ENCODE assay signal across 22 mouse cellular contexts in the genomic region with DNA sequence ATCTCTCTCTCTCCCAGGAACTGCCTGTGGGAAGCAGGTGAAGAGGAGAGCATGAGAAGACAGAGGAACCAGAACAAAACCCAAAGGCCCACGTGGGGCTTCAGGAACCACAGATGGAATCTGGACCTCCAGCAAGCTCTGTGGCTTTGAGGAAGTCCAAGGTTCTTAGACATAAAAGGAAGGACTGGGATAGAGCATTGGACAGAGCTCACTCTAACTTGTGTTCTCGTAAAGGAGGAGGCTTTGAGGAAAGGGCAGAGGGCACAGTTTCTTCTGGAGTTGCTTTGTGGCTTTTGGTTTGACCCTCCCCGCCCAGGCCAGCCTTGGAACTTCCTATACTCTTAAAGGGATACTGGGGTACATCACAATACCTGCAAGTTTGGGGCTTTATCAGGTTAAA. TPM values are rescaled to one million over a fixed set of nuclear protein-coding genes. Genes with fewer than 3 reads are reported as not detected.
A peak's percentile ranks its signal among the peaks of the same experiment; 100 is the strongest.
DNase-seq lines count a peak whose midpoint lies in the region; ATAC-seq lines count a peak whose summit lies in the region.
"Had no signal": no experiment of that assay in that cellular context is flagged by ENCODE, and none has a peak within 500 bp of the region (broad histone marks: within the 10 kb centered on the region; RNA-seq: fewer than 3 reads in every experiment).

No protein-coding gene starts in this region.

- no peaks in the 10 kb centered on the region for H3K9me3 ChIP-seq in heart, embryonic 15.5 days (replicated peaks)
- no peaks in the 10 kb centered on the region for H3K9me3 ChIP-seq in embryonic facial prominence, embryonic 10.5 days
- H3K9me3 ChIP-seq: forebrain, embryonic 13.5 days; heart, embryonic 13.5 days; hindbrain, embryonic 12.5 days; midbrain, embryonic 15.5 days had no signal

- no peak for DNase-seq in heart, postnatal 14 days
- peak; percentile 46 to 63 for DNase-seq in kidney, adult 8-10 months
- no peak for DNase-seq in kidney, postnatal 4 days
- DNase-seq in embryonic facial prominence, embryonic 10.5 days (ENCODE audit: low spot score) = no peak
- DNase-seq in kidney, postnatal 36 days = peak; percentile 62 to 66
- DNase-seq in cerebellum, postnatal 10 days = no peak
- DNase-seq: adrenal gland, postnatal 25 days; cerebellum, adult 11 months; cerebellum, postnatal 25 days; gastrocnemius, postnatal 36 days; lung, adult 2 months; right cerebral cortex, postnatal 14 days; spleen, adult 18-20 months had no signal

- H3K4me3 ChIP-seq in heart, embryonic 15.5 days = no peak overlapping the region
- no peak overlapping the region for H3K4me3 ChIP-seq in embryonic facial prominence, embryonic 10.5 days
- H3K4me3 ChIP-seq: forebrain, embryonic 13.5 days; heart, embryonic 13.5 days; hindbrain, embryonic 12.5 days; midbrain, embryonic 15.5 days had no signal

- intact Hi-C loops in heart, postnatal 14 days (cut with DNase I) = no loop called here

- no peak overlapping the region for H3K9ac ChIP-seq in heart, embryonic 15.5 days
- H3K9ac ChIP-seq: forebrain, embryonic 13.5 days; heart, embryonic 13.5 days; hindbrain, embryonic 12.5 days; midbrain, embryonic 15.5 days had no signal

- 65% methylated on average over 3 of the region's 3 CpGs for WGBS in heart, embryonic 15.5 days
- 58% methylated on average over 3 of the region's 3 CpGs for WGBS in embryonic facial prominence, embryonic 10.5 days

- H3K4me1 ChIP-seq in heart, embryonic 15.5 days (replicated peaks) = 0 out of 2 replicates have a peak, but pooled peaks cover 2% of the 10 kb centered on the region
- peaks cover 34% of the 10 kb centered on the region for H3K4me1 ChIP-seq in embryonic facial prominence, embryonic 10.5 days
- H3K4me1 ChIP-seq: forebrain, embryonic 13.5 days; hindbrain, embryonic 12.5 days; midbrain, embryonic 15.5 days had no signal

- no peak for ATAC-seq in heart, embryonic 15.5 days (replicated peaks; ENCODE audit: insufficient number of reproducible peaks, insufficient read depth, low FRiP score, low read depth)
- ATAC-seq in frontal cortex, adult (ENCODE audit: low TSS enrichment) = no peak
- ATAC-seq: forebrain, embryonic 13.5 days; midbrain, embryonic 15.5 days had no signal

- no peaks in the 10 kb centered on the region for H3K27me3 ChIP-seq in heart, embryonic 15.5 days
- no peaks in the 10 kb centered on the region for H3K27me3 ChIP-seq in embryonic facial prominence, embryonic 10.5 days (replicated peaks; ENCODE audit: low read depth, poor library complexity, severe bottlenecking)
- H3K27me3 ChIP-seq: CH12.LX; forebrain, embryonic 13.5 days; hindbrain, embryonic 12.5 days; midbrain, embryonic 15.5 days had no signal

- no peaks in the 10 kb centered on the region; the same call in 1 of the 2 replicates for H3K36me3 ChIP-seq in heart, embryonic 15.5 days
- no peaks in the 10 kb centered on the region for H3K36me3 ChIP-seq in embryonic facial prominence, embryonic 10.5 days (replicated peaks)
- H3K36me3 ChIP-seq: hindbrain, embryonic 12.5 days; midbrain, embryonic 15.5 days had no signal

- no peak overlapping the region for H3K4me2 ChIP-seq in heart, embryonic 15.5 days
- H3K4me2 ChIP-seq: forebrain, embryonic 13.5 days; heart, embryonic 13.5 days; hindbrain, embryonic 12.5 days; liver, embryonic 11.5 days; midbrain, embryonic 15.5 days had no signal

- H3K27ac ChIP-seq in heart, embryonic 15.5 days = peak overlapping the region; percentile 16; the same call in 1 of the 2 replicates
- peak overlapping the region; percentile 52; the same call in 1 of the 2 replicates for H3K27ac ChIP-seq in embryonic facial prominence, embryonic 10.5 days (replicated peaks)
- H3K27ac ChIP-seq: forebrain, embryonic 13.5 days; heart, embryonic 13.5 days; hindbrain, embryonic 12.5 days; midbrain, embryonic 15.5 days had no signal

RNA-seq across cellular contexts. Expression of gene Mettl6, which starts 37.8 kb away (rescaled TPM):
- 34.1 and 38.4 TPM in 2 replicates for polyA plus RNA-seq in heart, embryonic 15.5 days (2015; fragmentation: Nextera tagmentation; extraction: Ambion mirVana)
- total RNA-seq in heart, postnatal 14 days (2021) = 10 to 100 TPM; 11.6 to 12.3 TPM
- polyA plus RNA-seq in embryonic facial prominence, embryonic 10.5 days (2016; fragmentation: Nextera tagmentation; extraction: Ambion mirVana) = 79.1 and 86.2 TPM in 2 replicates

RNA-seq across cellular contexts. Expression of gene Eaf1, which starts 38.5 kb away (rescaled TPM):
- 10.1 and 13.6 TPM in 2 replicates for polyA plus RNA-seq in heart, embryonic 15.5 days (2015; fragmentation: Nextera tagmentation; extraction: Ambion mirVana)
- 10 to 100 TPM; 12.2 to 12.6 TPM for total RNA-seq in heart, postnatal 14 days (2021)
- 32.6 and 35.8 TPM in 2 replicates for polyA plus RNA-seq in embryonic facial prominence, embryonic 10.5 days (2016; fragmentation: Nextera tagmentation; extraction: Ambion mirVana)

RNA-seq across cellular contexts. Expression of gene Colq, which starts 58.5 kb away (rescaled TPM):
- polyA plus RNA-seq in heart, embryonic 15.5 days (2015; fragmentation: Nextera tagmentation; extraction: Ambion mirVana) = 11.1 and 13.5 TPM in 2 replicates
- 1 to 10 TPM; 7.1 to 9.5 TPM for total RNA-seq in heart, postnatal 14 days (2021)
- polyA plus RNA-seq in embryonic facial prominence, embryonic 10.5 days (2016; fragmentation: Nextera tagmentation; extraction: Ambion mirVana) = 0.35 and 0.82 TPM in 2 replicates
- total RNA-seq: adrenal gland, postnatal 25 days; MEL had no signal
- polyA plus RNA-seq: forebrain, embryonic 13.5 days; midbrain, embryonic 15.5 days had no signal

Comparison
In these comparisons a context has a peak if more than half of its experiments do, and no peak if none do; other contexts are left out.
1. DNase-seq: peak in kidney, adult 8-10 months (2 of 2) and kidney, postnatal 36 days (2 of 2); none in heart, postnatal 14 days (0 of 2), kidney, postnatal 4 days (0 of 2), embryonic facial prominence, embryonic 10.5 days (single experiment) and cerebellum, postnatal 10 days (0 of 2).